Mouse (Mus musculus) forebrain, embryonic 16.5 days (tissue): ENCODE results near the gene Rcc1. TPM values are rescaled to one million over a fixed set of nuclear protein-coding genes. Genes with fewer than 3 reads are reported as not detected.
A peak's percentile ranks its signal among the peaks of the same experiment; 100 is the strongest.

ENCODE experiments used
- ATAC-seq: fragments of 200-750 bp; cut with Nextera tagmentation; 2 replicates; pipeline ENCODE4 v1.8.0; 2017; ENCODE audit warnings: mild to moderate bottlenecking, moderate library complexity
- H3K27ac ChIP-seq: fragments of 300-500 bp; sonication (generic); 2 replicates; pipeline ENCODE4 v1.5.1; 2014; ENCODE audit warnings: low read length, control low read depth
- H3K27me3 ChIP-seq: fragments of 300-500 bp; sonication (generic); replicated peaks from 2 replicates; pipeline ENCODE4 v1.6.1; 2014; ENCODE audit warnings: low read length; ENCODE audit not compliant: control insufficient read depth, insufficient read depth
- H3K36me3 ChIP-seq: fragments of 300-500 bp; sonication (generic); 2 replicates; pipeline ENCODE4 v1.6.1; 2014; ENCODE audit not compliant: control insufficient read depth, insufficient read depth
- H3K4me1 ChIP-seq: fragments of 300-500 bp; sonication (generic); replicated peaks from 2 replicates; pipeline ENCODE4 v1.6.1; 2014; ENCODE audit warnings: low read length; ENCODE audit not compliant: control insufficient read depth, insufficient read depth
- H3K4me2 ChIP-seq: fragments of 300-500 bp; sonication (generic); 2 replicates; pipeline ENCODE4 v1.6.1; 2014; ENCODE audit warnings: mild to moderate bottlenecking, low read length, control low read depth
- H3K4me3 ChIP-seq: fragments of 300-500 bp; sonication (generic); replicated peaks from 2 replicates; pipeline ENCODE4 v1.5.1; 2014; ENCODE audit warnings: mild to moderate bottlenecking, low read length, control low read depth
- H3K9ac ChIP-seq: fragments of 300-500 bp; sonication (generic); replicated peaks from 2 replicates; pipeline ENCODE4 v1.6.1; 2014; ENCODE audit warnings: low read depth, low read length, control low read depth
- H3K9me3 ChIP-seq: fragments of 300-500 bp; sonication (generic); 2 replicates; pipeline ENCODE4 v1.6.1; 2016; ENCODE audit warnings: low read length; ENCODE audit not compliant: control insufficient read depth
- WGBS: fragments of 180-500 bp; shearing (Covaris S2); extraction: QIAGEN DNeasy Blood & Tissue Kit; methylation state at CpG from one replicate; pipeline ENCODE4 v1.1.7; 2014; 5-methylcytosine and 5-hydroxymethylcytosine counted together
- polyA plus RNA-seq: library from polyadenylated mRNA; unstranded; fragments of >200 nt; fragmentation: Nextera tagmentation; extraction: Ambion mirVana; gene quantifications from 2 replicates; pipeline ENCODE4 v1.2.1, GENCODE M21; 2015

The Rcc1 gene
- polyA plus RNA-seq, 1 experiment from 2014 or later: 51.3 TPM

GRCm38 (mm10) chr4:132349495-132350122 is 3.8 kb downstream of the Rcc1 start:
- ATAC-seq: no peak
- H3K36me3 ChIP-seq: no peaks in the 10 kb centered on the region

GRCm38 (mm10) chr4:132346661-132347060 is 6.7 kb downstream of the Rcc1 start:
- Histone ChIP-seq H3K4me3 (no peak overlapping the region), H3K9me3 (no peaks in the 10 kb centered on the region), H3K4me2 (no peak overlapping the region), H3K36me3 (no peaks in the 10 kb centered on the region), H3K9ac (no peak overlapping the region), H3K4me1 (peaks cover 19% of the 10 kb centered on the region), H3K27me3 (no peaks in the 10 kb centered on the region), H3K27ac (no peak overlapping the region)
- 62% methylated on average over 3 of the region's 3 CpGs for WGBS
- no peak for ATAC-seq

More at GRCm38 (mm10) chr4:132349495-132350122, 3.8 kb downstream of the Rcc1 start:
- H3K4me3 ChIP-seq: no peak overlapping the region
- 55% methylated on average over 3 of the region's 3 CpGs for WGBS
- H3K9ac ChIP-seq: no peak overlapping the region
- H3K27ac ChIP-seq: no peak overlapping the region
- H3K4me2 ChIP-seq: no peak overlapping the region
- H3K4me1 ChIP-seq: peaks cover 23% of the 10 kb centered on the region
- H3K27me3 ChIP-seq: no peaks in the 10 kb centered on the region
- H3K9me3 ChIP-seq: no peaks in the 10 kb centered on the region

- Histone ChIP-seq H3K4me2 (no peak overlapping the region), H3K27me3 (no peaks in the 10 kb centered on the region)
- ATAC-seq: no peak
Measured at GRCm38 (mm10) chr4:132346261-132346660, 7.1 kb downstream of the Rcc1 start.

GRCm38 (mm10) chr4:132345843-132346212 is 7.6 kb downstream of the Rcc1 start:
- peaks cover 16% of the 10 kb centered on the region for H3K4me1 ChIP-seq
- H3K9ac ChIP-seq: no peak overlapping the region; the same call in 1 of the 2 replicates
- ATAC-seq: peak; percentile 20
- H3K4me3 ChIP-seq: peak overlapping the region; percentile 80
- no peaks in the 10 kb centered on the region for H3K36me3 ChIP-seq
- no peak overlapping the region for H3K27ac ChIP-seq
- peak overlapping the region; percentile 90; the same call in 1 of the 2 replicates for H3K4me2 ChIP-seq
- H3K27me3 ChIP-seq: no peaks in the 10 kb centered on the region
- H3K9me3 ChIP-seq: no peaks in the 10 kb centered on the region
- WGBS: 39% methylated on average over 5 of the region's 5 CpGs

More at GRCm38 (mm10) chr4:132346261-132346660, 7.1 kb downstream of the Rcc1 start:
- 86% methylated on average over 4 of the region's 4 CpGs for WGBS
- Histone ChIP-seq H3K9ac (no peak overlapping the region), H3K36me3 (no peaks in the 10 kb centered on the region), H3K27ac (no peak overlapping the region), H3K4me3 (no peak overlapping the region), H3K4me1 (peaks cover 16% of the 10 kb centered on the region), H3K9me3 (no peaks in the 10 kb centered on the region)

GRCm38 (mm10) chr4:132345135-132345842 is 8.1 kb downstream of the Rcc1 start:
- ATAC-seq: peak; percentile 91
- no peaks in the 10 kb centered on the region for H3K27me3 ChIP-seq
- under 1% methylated on average over 82 of the region's 83 CpGs for WGBS
- H3K4me3 ChIP-seq: peak overlapping the region; percentile 80
- peak overlapping the region; percentile 78 for H3K9ac ChIP-seq
- H3K9me3 ChIP-seq: no peaks in the 10 kb centered on the region
- H3K36me3 ChIP-seq: no peaks in the 10 kb centered on the region
- 0 out of 2 replicates have a peak overlapping the region, but pooled peaks have one; percentile 21 for H3K27ac ChIP-seq
- H3K4me1 ChIP-seq: peaks cover 16% of the 10 kb centered on the region
- H3K4me2 ChIP-seq: peak overlapping the region; percentile 90

GRCm38 (mm10) chr4:132344403-132345134 is 8.8 kb downstream of the Rcc1 start:
- Histone ChIP-seq H3K36me3 (no peaks in the 10 kb centered on the region), H3K4me1 (peaks cover 16% of the 10 kb centered on the region), H3K27me3 (no peaks in the 10 kb centered on the region), H3K4me2 (peak overlapping the region; percentile 90), H3K9me3 (no peaks in the 10 kb centered on the region), H3K9ac (peak overlapping the region; percentile 78), H3K27ac (no peak overlapping the region), H3K4me3 (peak overlapping the region; percentile 80)
- ATAC-seq: peak; percentile 13; the same call in 1 of the 2 replicates
- WGBS: 7% methylated on average over 13 of the region's 13 CpGs

- H3K27me3 ChIP-seq: no peaks in the 10 kb centered on the region
- no peak overlapping the region for H3K27ac ChIP-seq
Measured at GRCm38 (mm10) chr4:132341451-132341850, 12.0 kb downstream of the Rcc1 start.

GRCm38 (mm10) chr4:132338943-132339342 is 14.5 kb downstream of the Rcc1 start:
- Histone ChIP-seq H3K4me1 (peaks cover 6% of the 10 kb centered on the region), H3K9ac (no peak overlapping the region), H3K36me3 (peaks cover 7% of the 10 kb centered on the region), H3K27ac (no peak overlapping the region), H3K9me3 (no peaks in the 10 kb centered on the region), H3K27me3 (no peaks in the 10 kb centered on the region), H3K4me3 (no peak overlapping the region), H3K4me2 (no peak overlapping the region)
- 89% methylated on average over 13 of the region's 13 CpGs for WGBS
- ATAC-seq: no peak

More at GRCm38 (mm10) chr4:132341451-132341850, 12.0 kb downstream of the Rcc1 start:
- no peak overlapping the region for H3K9ac ChIP-seq
- H3K4me1 ChIP-seq: peaks cover 16% of the 10 kb centered on the region
- no peak overlapping the region for H3K4me3 ChIP-seq
- no peaks in the 10 kb centered on the region for H3K9me3 ChIP-seq
- WGBS: 91% methylated on average over 3 of the region's 3 CpGs
- H3K36me3 ChIP-seq: peaks cover 2% of the 10 kb centered on the region; the same call in 1 of the 2 replicates
- no peak for ATAC-seq
- no peak overlapping the region for H3K4me2 ChIP-seq

- no peak overlapping the region for H3K9ac ChIP-seq
- H3K27me3 ChIP-seq: no peaks in the 10 kb centered on the region
- no peak overlapping the region for H3K27ac ChIP-seq
- H3K9me3 ChIP-seq: no peaks in the 10 kb centered on the region
- ATAC-seq: no peak
- H3K4me2 ChIP-seq: no peak overlapping the region
- 93% methylated on average over 6 of the region's 6 CpGs for WGBS
- H3K4me1 ChIP-seq: peaks cover 11% of the 10 kb centered on the region
- H3K4me3 ChIP-seq: no peak overlapping the region
- peaks cover 13% of the 10 kb centered on the region; the same call in 1 of the 2 replicates for H3K36me3 ChIP-seq
Measured at GRCm38 (mm10) chr4:132332880-132333279, 20.5 kb downstream of the Rcc1 start.
